Mouse (Mus musculus): ENCODE measurements around the gene Smarce1. TPM values are rescaled to one million over a fixed set of nuclear protein-coding genes. Genes with fewer than 3 reads are reported as not detected.

Smarce1 gene
- 138 TPM for polyA plus RNA-seq (2014; fragmentation: Illumina TruSeq; extraction: RNeasy Lipid Tissue Mini Kit (QIAGEN cat#74804); ENCODE audit: low read depth, low replicate concordance)

GRCm38 (mm10) chr11:99230261-99231048 lies at the start of gene Smarce1:
Gene Smarce1, minus strand, starts transcription at chr11:99231017.

GRCm38 (mm10) chr11:99243820-99244374 lies 13.1 kb upstream of the Smarce1 start, which contains the start of gene Krt222:
Gene Krt222, minus strand, starts transcription at chr11:99244085.

Other genes with a start within 250 kb of the Smarce1 start
- gene Gjd3, start 248.0 kb downstream of the Smarce1 start, polyA plus RNA-seq (2014; fragmentation: Illumina TruSeq; extraction: RNeasy Lipid Tissue Mini Kit (QIAGEN cat#74804); ENCODE audit: low read depth, low replicate concordance), result not detected
- gene Top2a, start 206.8 kb downstream of the Smarce1 start, polyA plus RNA-seq (2014; fragmentation: Illumina TruSeq; extraction: RNeasy Lipid Tissue Mini Kit (QIAGEN cat#74804); ENCODE audit: low read depth, low replicate concordance), result 19.0 TPM
- 23.3 TPM for gene Igfbp4, start 189.8 kb downstream of the Smarce1 start, polyA plus RNA-seq (2014; fragmentation: Illumina TruSeq; extraction: RNeasy Lipid Tissue Mini Kit (QIAGEN cat#74804); ENCODE audit: low read depth, low replicate concordance)
- gene Tns4, start 141.7 kb downstream of the Smarce1 start, polyA plus RNA-seq (2014; fragmentation: Illumina TruSeq; extraction: RNeasy Lipid Tissue Mini Kit (QIAGEN cat#74804); ENCODE audit: low read depth, low replicate concordance), result 0.12 TPM
- gene Ccr7, start 75.9 kb downstream of the Smarce1 start, polyA plus RNA-seq (2014; fragmentation: Illumina TruSeq; extraction: RNeasy Lipid Tissue Mini Kit (QIAGEN cat#74804); ENCODE audit: low read depth, low replicate concordance), result not detected
- 6.1 TPM for gene Krt222, start 13.1 kb upstream of the Smarce1 start, polyA plus RNA-seq (2014; fragmentation: Illumina TruSeq; extraction: RNeasy Lipid Tissue Mini Kit (QIAGEN cat#74804); ENCODE audit: low read depth, low replicate concordance)
- not detected for gene Krt24, start 54.2 kb upstream of the Smarce1 start, polyA plus RNA-seq (2014; fragmentation: Illumina TruSeq; extraction: RNeasy Lipid Tissue Mini Kit (QIAGEN cat#74804); ENCODE audit: low read depth, low replicate concordance)
- gene Krt25, start 91.9 kb upstream of the Smarce1 start, polyA plus RNA-seq (2014; fragmentation: Illumina TruSeq; extraction: RNeasy Lipid Tissue Mini Kit (QIAGEN cat#74804); ENCODE audit: low read depth, low replicate concordance), result not detected
- not detected for gene Krt26, start 106.9 kb upstream of the Smarce1 start, polyA plus RNA-seq (2014; fragmentation: Illumina TruSeq; extraction: RNeasy Lipid Tissue Mini Kit (QIAGEN cat#74804); ENCODE audit: low read depth, low replicate concordance)
- gene Krt27, start 120.1 kb upstream of the Smarce1 start, polyA plus RNA-seq (2014; fragmentation: Illumina TruSeq; extraction: RNeasy Lipid Tissue Mini Kit (QIAGEN cat#74804); ENCODE audit: low read depth, low replicate concordance), result not detected
- not detected for gene Krt28, start 143.9 kb upstream of the Smarce1 start, polyA plus RNA-seq (2014; fragmentation: Illumina TruSeq; extraction: RNeasy Lipid Tissue Mini Kit (QIAGEN cat#74804); ENCODE audit: low read depth, low replicate concordance)
- 14.8 TPM for gene Krt10, start 158.3 kb upstream of the Smarce1 start, polyA plus RNA-seq (2014; fragmentation: Illumina TruSeq; extraction: RNeasy Lipid Tissue Mini Kit (QIAGEN cat#74804); ENCODE audit: low read depth, low replicate concordance)
- not detected for gene Krt12, start 191.2 kb upstream of the Smarce1 start, polyA plus RNA-seq (2014; fragmentation: Illumina TruSeq; extraction: RNeasy Lipid Tissue Mini Kit (QIAGEN cat#74804); ENCODE audit: low read depth, low replicate concordance)
- gene Krt20, start 207.1 kb upstream of the Smarce1 start, polyA plus RNA-seq (2014; fragmentation: Illumina TruSeq; extraction: RNeasy Lipid Tissue Mini Kit (QIAGEN cat#74804); ENCODE audit: low read depth, low replicate concordance), result not detected